Mouse (Mus musculus): ENCODE data around the gene Jph3. TPM values are rescaled to one million over a fixed set of nuclear protein-coding genes. Genes with fewer than 3 reads are reported as not detected.

Gene Jph3
- not detected in 2 replicates for total RNA-seq (2015; ENCODE audit: low replicate concordance)
- total RNA-seq (2017; ENCODE audit: low replicate concordance), result not detected in 2 replicates

GRCm38 (mm10) chr8:121729323-121729722 is at the start of gene Jph3:
Gene Jph3 (plus strand): TSS chr8:121729623.
- no peak for ATAC-seq (replicated peaks; ENCODE audit: low FRiP score, poor library complexity, severe bottlenecking)

- no peak for ATAC-seq (replicated peaks; ENCODE audit: low FRiP score, poor library complexity, severe bottlenecking)
Observed at GRCm38 (mm10) chr8:121680896-121681295, 48.5 kb upstream of the Jph3 start.

GRCm38 (mm10) chr8:121681457-121681856 is 48.0 kb upstream of the Jph3 start:
- no peak for ATAC-seq (replicated peaks; ENCODE audit: low FRiP score, poor library complexity, severe bottlenecking)

GRCm38 (mm10) chr8:121683083-121683832 is 46.2 kb upstream of the Jph3 start:
- no peak for ATAC-seq (replicated peaks; ENCODE audit: low FRiP score, poor library complexity, severe bottlenecking)

GRCm38 (mm10) chr8:121685419-121685818 is 44.0 kb upstream of the Jph3 start:
- peak; percentile 63 for ATAC-seq (replicated peaks; ENCODE audit: low FRiP score, poor library complexity, severe bottlenecking)

GRCm38 (mm10) chr8:121687455-121688161 is 41.8 kb upstream of the Jph3 start:
- ATAC-seq (replicated peaks; ENCODE audit: low FRiP score, poor library complexity, severe bottlenecking), result no peak

GRCm38 (mm10) chr8:121688496-121688895 is 40.9 kb upstream of the Jph3 start:
- ATAC-seq (replicated peaks; ENCODE audit: low FRiP score, poor library complexity, severe bottlenecking), result no peak

GRCm38 (mm10) chr8:121694453-121694852 is 35.0 kb upstream of the Jph3 start:
- peak; percentile 80; the same call in 1 of the 2 replicates for ATAC-seq (replicated peaks; ENCODE audit: low FRiP score, poor library complexity, severe bottlenecking)

- no peak for ATAC-seq (replicated peaks; ENCODE audit: low FRiP score, poor library complexity, severe bottlenecking)
Observed at GRCm38 (mm10) chr8:121695585-121696184, 33.7 kb upstream of the Jph3 start.

GRCm38 (mm10) chr8:121697735-121698614 is 31.4 kb upstream of the Jph3 start:
- ATAC-seq (replicated peaks; ENCODE audit: low FRiP score, poor library complexity, severe bottlenecking), result no peak

- ATAC-seq (replicated peaks; ENCODE audit: low FRiP score, poor library complexity, severe bottlenecking), result no peak
Observed at GRCm38 (mm10) chr8:121698615-121699101, 30.8 kb upstream of the Jph3 start.

GRCm38 (mm10) chr8:121699936-121700335 is 29.5 kb upstream of the Jph3 start:
- ATAC-seq (replicated peaks; ENCODE audit: low FRiP score, poor library complexity, severe bottlenecking), result no peak

- no peak for ATAC-seq (replicated peaks; ENCODE audit: low FRiP score, poor library complexity, severe bottlenecking)
Observed at GRCm38 (mm10) chr8:121705174-121705573, 24.2 kb upstream of the Jph3 start.

- no peak for ATAC-seq (replicated peaks; ENCODE audit: low FRiP score, poor library complexity, severe bottlenecking)
Observed at GRCm38 (mm10) chr8:121706956-121707355, 22.5 kb upstream of the Jph3 start.

GRCm38 (mm10) chr8:121708406-121708805 is 21.0 kb upstream of the Jph3 start:
- no peak for ATAC-seq (replicated peaks; ENCODE audit: low FRiP score, poor library complexity, severe bottlenecking)

- ATAC-seq (replicated peaks; ENCODE audit: low FRiP score, poor library complexity, severe bottlenecking), result no peak
Observed at GRCm38 (mm10) chr8:121717502-121717901, 11.9 kb upstream of the Jph3 start.

GRCm38 (mm10) chr8:121717982-121718425 is 11.4 kb upstream of the Jph3 start:
- no peak for ATAC-seq (replicated peaks; ENCODE audit: low FRiP score, poor library complexity, severe bottlenecking)

- no peak for ATAC-seq (replicated peaks; ENCODE audit: low FRiP score, poor library complexity, severe bottlenecking)
Observed at GRCm38 (mm10) chr8:121718925-121719324, 10.5 kb upstream of the Jph3 start.

- no peak for ATAC-seq (replicated peaks; ENCODE audit: low FRiP score, poor library complexity, severe bottlenecking)
Observed at GRCm38 (mm10) chr8:121721072-121721471, 8.4 kb upstream of the Jph3 start.

Measured in erythroblast, adult 5-6 weeks (primary cell).